Mouse (Mus musculus): ENCODE results near the gene Sprr2e. TPM values are rescaled to one million over a fixed set of nuclear protein-coding genes. Genes with fewer than 3 reads are reported as not detected.

The Sprr2e gene
- polyA plus RNA-seq, 1 experiment: not detected

GRCm38 (mm10) chr3:92373613-92374012 lies 21.7 kb downstream of the Sprr2e start:
- no peak overlapping the region for H3K27ac ChIP-seq (ENCODE audit: insufficient read depth, low read depth, low read length)
- TF ChIP-seq CTCF (conservative IDR thresholded peaks at IDR 0.05; ENCODE audit: insufficient read depth, insufficient read length, low read depth, low read length): no peak
- no peak for TF ChIP-seq POLR2A (IDR thresholded peaks at IDR 0.05; ENCODE audit: low read depth, low read length)
- no peaks in the 10 kb centered on the region for H3K4me1 ChIP-seq (ENCODE audit: control insufficient read depth, insufficient read depth, low read length)
- no peak overlapping the region for H3K4me3 ChIP-seq (ENCODE audit: insufficient read depth, low read depth, low read length)
- WGBS: 54% methylated on average over 2 of the region's 2 CpGs
- H3K27me3 ChIP-seq (replicated peaks; ENCODE audit: control insufficient read depth, insufficient read depth, low read length): no peaks in the 10 kb centered on the region
- no peaks in the 10 kb centered on the region for H3K36me3 ChIP-seq (ENCODE audit: control insufficient read depth, insufficient read depth, low read length)
- no peak for DNase-seq

- 92% methylated on average over 1 of the region's 1 CpGs for WGBS
- no peak for DNase-seq
- no peak for TF ChIP-seq POLR2A (IDR thresholded peaks at IDR 0.05; ENCODE audit: low read depth, low read length)
- no peak for TF ChIP-seq CTCF (conservative IDR thresholded peaks at IDR 0.05; ENCODE audit: insufficient read depth, insufficient read length, low read depth, low read length)
- Histone ChIP-seq H3K27me3 (replicated peaks; ENCODE audit: control insufficient read depth, insufficient read depth, low read length) (no peaks in the 10 kb centered on the region), H3K27ac (ENCODE audit: insufficient read depth, low read depth, low read length) (no peak within 1 kb of the TSS), H3K4me1 (ENCODE audit: control insufficient read depth, insufficient read depth, low read length) (no peaks in the 10 kb centered on the region), H3K4me3 (ENCODE audit: insufficient read depth, low read depth, low read length) (no peak within 1 kb of the TSS), H3K36me3 (ENCODE audit: control insufficient read depth, insufficient read depth, low read length) (no peaks in the 10 kb centered on the region)
Observed at GRCm38 (mm10) chr3:92385385-92385784, 33.4 kb downstream of the Sprr2e start, which contains the start of gene Sprr2h. Sprr2h (plus strand) TSS chr3:92385685.

DNA sequence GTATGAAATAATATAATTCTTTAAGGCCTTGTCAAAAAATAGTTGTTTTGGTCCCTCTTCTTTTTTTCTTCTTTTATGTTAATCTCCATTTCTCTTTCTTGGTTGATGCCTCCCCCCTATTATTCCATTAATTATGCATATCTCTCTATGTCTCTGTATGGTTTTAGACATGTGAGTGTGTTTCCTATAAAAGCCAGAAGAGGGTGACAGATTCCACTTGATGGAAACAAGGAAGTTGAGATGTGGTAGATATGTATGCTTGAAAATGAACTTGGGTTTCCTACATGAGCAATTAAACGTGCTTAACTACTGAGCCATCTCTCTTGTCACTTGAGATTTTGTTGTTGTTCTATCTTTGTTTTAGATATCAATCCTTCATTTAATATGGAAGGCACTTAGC lies 42.4 kb downstream of the Sprr2e start:
- Histone ChIP-seq H3K27me3 (replicated peaks; ENCODE audit: control insufficient read depth, insufficient read depth, low read length) (no peaks in the 10 kb centered on the region), H3K27ac (ENCODE audit: insufficient read depth, low read depth, low read length) (no peak overlapping the region), H3K4me3 (ENCODE audit: insufficient read depth, low read depth, low read length) (no peak overlapping the region), H3K36me3 (ENCODE audit: control insufficient read depth, insufficient read depth, low read length) (no peaks in the 10 kb centered on the region), H3K4me1 (ENCODE audit: control insufficient read depth, insufficient read depth, low read length) (no peaks in the 10 kb centered on the region)
- TF ChIP-seq CTCF (conservative IDR thresholded peaks at IDR 0.05; ENCODE audit: insufficient read depth, insufficient read length, low read depth, low read length): no peak
- TF ChIP-seq POLR2A (IDR thresholded peaks at IDR 0.05; ENCODE audit: low read depth, low read length): no peak
- no peak for DNase-seq
- WGBS: 36% methylated on average over 1 of the region's 1 CpGs

Other genes with a start within 250 kb of the Sprr2e start
- gene Prr9, start 228.2 kb upstream of the Sprr2e start, polyA plus RNA-seq (2012; rRNA removed): not detected in 2 replicates
- 0.15 TPM in 1 of 2 replicates, not detected in the other for gene Lelp1, start 209.4 kb upstream of the Sprr2e start, polyA plus RNA-seq (2012; rRNA removed)
- 0.62 and 0.66 TPM in 2 replicates for gene Sprr2a1, start 136.3 kb upstream of the Sprr2e start, polyA plus RNA-seq (2012; rRNA removed)
- 83.9 and 143 TPM in 2 replicates for gene Sprr2a2, start 136.2 kb upstream of the Sprr2e start, polyA plus RNA-seq (2012; rRNA removed)
- 4.7 and 6.1 TPM in 2 replicates for gene Sprr2a3, start 66.7 kb upstream of the Sprr2e start, polyA plus RNA-seq (2012; rRNA removed)
- gene Sprr2b, start 35.5 kb upstream of the Sprr2e start, polyA plus RNA-seq (2012; rRNA removed): not detected in 2 replicates
- gene Sprr2d, start 13.0 kb upstream of the Sprr2e start, polyA plus RNA-seq (2012; rRNA removed): not detected in 2 replicates
- 0.25 and 0.54 TPM in 2 replicates for gene Sprr2f, start 13.0 kb downstream of the Sprr2e start, polyA plus RNA-seq (2012; rRNA removed)
- gene Sprr2h, start 33.5 kb downstream of the Sprr2e start, polyA plus RNA-seq (2012; rRNA removed): not detected in 2 replicates
- not detected in 2 replicates for gene Sprr2i, start 55.8 kb downstream of the Sprr2e start, polyA plus RNA-seq (2012; rRNA removed)
- gene Sprr2j-ps, start 65.9 kb downstream of the Sprr2e start, polyA plus RNA-seq (2012; rRNA removed): not detected in 2 replicates
- 4.2 and 7.0 TPM in 2 replicates for gene Gm9774, start 77.3 kb downstream of the Sprr2e start, polyA plus RNA-seq (2012; rRNA removed)
- gene Sprr2k, start 80.4 kb downstream of the Sprr2e start, polyA plus RNA-seq (2012; rRNA removed): not detected in 2 replicates
- not detected in 2 replicates for gene Sprr1b, start 86.6 kb downstream of the Sprr2e start, polyA plus RNA-seq (2012; rRNA removed)
- not detected in 2 replicates for gene Sprr3, start 106.6 kb downstream of the Sprr2e start, polyA plus RNA-seq (2012; rRNA removed)
- 32.6 and 48.8 TPM in 2 replicates for gene Sprr1a, start 133.8 kb downstream of the Sprr2e start, polyA plus RNA-seq (2012; rRNA removed)
- not detected in 2 replicates for gene Sprr4, start 148.3 kb downstream of the Sprr2e start, polyA plus RNA-seq (2012; rRNA removed)
- not detected in 2 replicates for gene 2310046K23Rik, start 182.4 kb downstream of the Sprr2e start, polyA plus RNA-seq (2012; rRNA removed)
- gene Ivl, start 221.6 kb downstream of the Sprr2e start, polyA plus RNA-seq (2012; rRNA removed): 0.08 and 0.14 TPM in 2 replicates
- gene Smcp, start 236.9 kb downstream of the Sprr2e start, polyA plus RNA-seq (2012; rRNA removed): 3.3 and 3.5 TPM in 2 replicates